Mouse (Mus musculus) kidney, postnatal 10 days (tissue): ENCODE measurements at regions not wholly inside any gene's neighbourhood (a gene's known extent, or its start where the extent isn't known, plus 50 kb on each side); places are given as distances from the start of the nearest gene placed in this dataset.

Source experiments
- DNase-seq: peaks from one replicate; pipeline ENCODE4 v3.0.0; 2021; ENCODE audit warnings: mixed read lengths

DNA sequence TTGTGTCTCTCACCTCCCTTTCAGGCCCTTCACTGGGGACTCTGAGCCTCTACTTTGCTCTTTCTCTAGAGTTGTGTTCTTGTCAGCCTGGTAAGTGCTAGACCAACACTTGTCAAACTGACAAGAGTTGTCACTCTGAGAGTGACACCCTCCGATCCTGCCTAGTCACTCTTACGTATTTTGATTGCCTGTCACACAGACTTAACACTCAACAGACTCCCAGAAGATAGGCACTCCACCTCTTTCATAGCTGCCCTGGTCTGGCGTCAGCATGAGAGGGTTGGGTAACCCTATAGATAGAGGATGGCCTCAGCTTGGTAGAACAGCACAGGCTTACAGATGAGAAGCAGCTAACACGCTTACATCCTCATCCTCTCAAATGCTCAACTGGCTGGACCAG is 62.0 kb upstream of the Eomes start:
- DNase-seq: no peak

GRCm38 (mm10) chr9:118416475-118416874 is 61.5 kb upstream of the Eomes start:
- no peak for DNase-seq

GRCm38 (mm10) chr9:118424344-118424743 is 53.7 kb upstream of the Eomes start:
- DNase-seq: no peak
